Mouse (Mus musculus): ENCODE measurements around the gene Tom1l2. TPM values are rescaled to one million over a fixed set of nuclear protein-coding genes. Genes with fewer than 3 reads are reported as not detected.
A peak's percentile ranks its signal among the peaks of the same experiment; 100 is the strongest.

The Tom1l2 gene
- polyA plus RNA-seq, 1 experiment from 2014 or later, result 23.0 TPM

DNA sequence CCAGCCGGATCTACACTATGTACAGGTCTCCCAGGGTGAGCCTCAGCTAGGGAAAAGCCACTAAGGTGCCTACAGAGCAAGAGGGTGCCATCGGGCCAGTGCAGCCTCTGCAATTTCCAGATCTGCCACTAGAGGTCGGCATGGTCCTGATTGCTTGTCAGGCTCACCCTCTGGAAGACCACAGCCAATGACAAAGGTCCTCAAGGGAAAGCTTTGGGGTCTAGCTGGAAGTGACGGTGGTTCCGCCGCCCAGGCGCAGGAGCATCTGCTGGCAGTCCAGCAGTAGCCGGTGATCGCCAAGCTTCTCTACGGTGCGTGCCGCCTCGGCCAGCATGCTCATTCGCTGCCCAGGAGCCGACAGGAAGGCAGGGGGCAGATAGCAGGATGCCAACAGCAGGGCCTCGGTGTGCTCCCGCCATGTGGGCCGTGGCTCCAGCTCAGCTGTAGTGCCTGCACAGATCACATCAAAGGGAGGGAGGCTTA is 153.0 kb downstream of the Tom1l2 start:
- H3K9me3 ChIP-seq (replicated peaks; ENCODE audit: control insufficient read depth, low read length), result peaks cover 3% of the 10 kb centered on the region; the same call in 1 of the 2 replicates
- H3K4me1 ChIP-seq (ENCODE audit: control insufficient read depth, insufficient read depth, low read length), result no peaks in the 10 kb centered on the region; the same call in 1 of the 2 replicates
- DNase-seq (ENCODE audit: low spot score) (peak; percentile 95), ATAC-seq (peak; percentile 83)
- 18% methylated on average over 18 of the region's 18 CpGs for WGBS
- peak overlapping the region; percentile 25; the same call in 1 of the 2 replicates for H3K4me2 ChIP-seq (ENCODE audit: low read length)
- H3K36me3 ChIP-seq (ENCODE audit: control insufficient read depth, insufficient read depth, low read length), result peaks cover 94% of the 10 kb centered on the region
- no peaks in the 10 kb centered on the region for H3K27me3 ChIP-seq (replicated peaks; ENCODE audit: control insufficient read depth, insufficient read depth, low read length)
- no peak overlapping the region for H3K4me3 ChIP-seq (ENCODE audit: low read depth, low read length)
- H3K9ac ChIP-seq (ENCODE audit: low read length), result peak overlapping the region; percentile 40
- H3K27ac ChIP-seq (ENCODE audit: low read depth, low read length), result peak overlapping the region; percentile 78

DNA sequence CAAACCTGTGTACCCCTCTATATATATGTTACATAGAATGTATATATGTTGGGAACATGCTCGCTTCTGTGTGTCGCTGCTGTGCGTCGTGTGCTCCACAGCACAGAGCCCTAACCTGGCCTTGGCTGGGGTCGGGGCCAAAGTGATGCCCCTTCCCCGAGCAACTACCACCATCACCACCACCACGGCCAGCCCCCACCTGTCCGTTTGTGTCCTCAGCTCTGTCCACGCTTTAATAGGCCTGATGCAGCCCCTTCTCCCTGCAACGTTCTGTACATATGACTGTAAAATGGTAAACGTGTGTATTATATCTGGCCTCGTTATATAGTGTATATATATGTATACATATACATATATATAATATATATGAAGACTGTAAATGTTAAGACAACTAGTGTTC is 154.1 kb downstream of the Tom1l2 start:
- Histone ChIP-seq H3K36me3 (ENCODE audit: control insufficient read depth, insufficient read depth, low read length) (peaks cover 94% of the 10 kb centered on the region), H3K4me3 (ENCODE audit: low read depth, low read length) (no peak overlapping the region), H3K4me1 (ENCODE audit: control insufficient read depth, insufficient read depth, low read length) (no peaks in the 10 kb centered on the region; the same call in 1 of the 2 replicates), H3K9ac (ENCODE audit: low read length) (no peak overlapping the region), H3K27me3 (replicated peaks; ENCODE audit: control insufficient read depth, insufficient read depth, low read length) (no peaks in the 10 kb centered on the region), H3K27ac (ENCODE audit: low read depth, low read length) (0 out of 2 replicates have a peak overlapping the region, but pooled peaks have one; percentile 39), H3K4me2 (ENCODE audit: low read length) (no peak overlapping the region), H3K9me3 (replicated peaks; ENCODE audit: control insufficient read depth, low read length) (peaks cover 4% of the 10 kb centered on the region; the same call in 1 of the 2 replicates)
- no peak for ATAC-seq
- 89% methylated on average over 12 of the region's 12 CpGs for WGBS
- DNase-seq (ENCODE audit: low spot score), result no peak

DNA sequence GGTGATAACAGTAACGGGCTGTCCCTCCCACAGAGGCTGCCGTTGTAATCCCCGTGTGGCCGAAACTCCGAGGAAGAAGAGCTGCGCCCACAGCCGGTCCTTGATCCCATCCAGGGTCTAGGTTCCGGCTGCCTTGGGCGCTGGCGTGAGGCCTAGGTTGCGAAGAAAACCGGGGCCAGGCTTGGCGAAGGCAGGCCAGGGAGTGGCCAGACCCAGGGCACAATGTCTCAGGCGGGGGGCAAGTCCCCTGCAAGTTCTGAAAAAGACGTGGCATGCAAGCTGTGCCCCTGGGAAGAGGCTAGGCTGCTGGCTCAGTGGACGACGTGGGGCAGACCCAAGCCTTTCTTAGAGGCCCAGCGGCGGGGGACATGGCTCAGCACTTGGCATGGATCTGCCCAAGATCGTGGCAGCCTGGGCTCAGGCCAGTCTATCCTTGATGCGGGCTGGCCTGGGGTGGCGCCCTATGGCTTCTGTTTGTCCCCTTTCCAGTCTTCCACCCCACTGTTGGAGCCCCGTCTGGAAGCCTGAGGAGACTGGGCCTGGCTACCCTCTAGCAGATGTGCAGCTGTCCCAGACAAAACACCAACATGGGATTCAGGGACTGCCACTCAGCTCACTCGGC is 154.6 kb downstream of the Tom1l2 start:
- Histone ChIP-seq H3K36me3 (ENCODE audit: control insufficient read depth, insufficient read depth, low read length) (peaks cover 92% of the 10 kb centered on the region), H3K4me1 (ENCODE audit: control insufficient read depth, insufficient read depth, low read length) (no peaks in the 10 kb centered on the region; the same call in 1 of the 2 replicates), H3K27ac (ENCODE audit: low read depth, low read length) (0 out of 2 replicates have a peak overlapping the region, but pooled peaks have one; percentile 39), H3K9ac (ENCODE audit: low read length) (no peak overlapping the region), H3K27me3 (replicated peaks; ENCODE audit: control insufficient read depth, insufficient read depth, low read length) (no peaks in the 10 kb centered on the region), H3K4me3 (ENCODE audit: low read depth, low read length) (no peak overlapping the region), H3K4me2 (ENCODE audit: low read length) (no peak overlapping the region), H3K9me3 (replicated peaks; ENCODE audit: control insufficient read depth, low read length) (peaks cover 4% of the 10 kb centered on the region; the same call in 1 of the 2 replicates)
- DNase-seq (ENCODE audit: low spot score) (no peak), ATAC-seq (no peak)
- WGBS, result 73% methylated on average over 24 of the region's 24 CpGs

DNA sequence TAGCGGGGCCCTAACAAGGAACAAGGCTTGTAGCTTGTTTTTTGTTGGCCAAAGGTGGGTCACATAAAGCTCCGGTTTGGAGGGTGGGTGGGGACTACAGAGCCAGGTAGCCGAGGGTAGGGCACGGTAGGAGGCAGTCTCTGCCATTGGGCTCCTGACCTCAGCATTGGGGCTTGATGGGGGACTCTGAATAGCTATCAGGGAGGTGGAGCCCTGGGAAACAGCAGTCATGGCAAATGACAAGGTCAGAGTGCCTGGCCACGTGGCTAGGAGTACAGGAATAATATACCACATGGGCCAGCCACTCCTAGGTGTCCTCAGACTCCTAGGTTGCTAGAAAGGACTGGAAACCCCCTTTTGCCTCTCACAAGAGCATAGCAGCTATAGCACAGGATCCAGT is 156.4 kb downstream of the Tom1l2 start:
- 85% methylated on average over 5 of the region's 5 CpGs for WGBS
- H3K36me3 ChIP-seq (ENCODE audit: control insufficient read depth, insufficient read depth, low read length), result peaks cover 90% of the 10 kb centered on the region
- H3K4me1 ChIP-seq (ENCODE audit: control insufficient read depth, insufficient read depth, low read length), result no peaks in the 10 kb centered on the region; the same call in 1 of the 2 replicates
- DNase-seq (ENCODE audit: low spot score), result no peak
- no peak overlapping the region for H3K4me3 ChIP-seq (ENCODE audit: low read depth, low read length)
- 0 out of 2 replicates have a peak overlapping the region, but pooled peaks have one; percentile 32 for H3K9ac ChIP-seq (ENCODE audit: low read length)
- no peak for ATAC-seq
- H3K27ac ChIP-seq (ENCODE audit: low read depth, low read length), result no peak overlapping the region
- H3K4me2 ChIP-seq (ENCODE audit: low read length), result no peak overlapping the region
- no peaks in the 10 kb centered on the region for H3K27me3 ChIP-seq (replicated peaks; ENCODE audit: control insufficient read depth, insufficient read depth, low read length)
- peaks cover 4% of the 10 kb centered on the region; the same call in 1 of the 2 replicates for H3K9me3 ChIP-seq (replicated peaks; ENCODE audit: control insufficient read depth, low read length)

DNA sequence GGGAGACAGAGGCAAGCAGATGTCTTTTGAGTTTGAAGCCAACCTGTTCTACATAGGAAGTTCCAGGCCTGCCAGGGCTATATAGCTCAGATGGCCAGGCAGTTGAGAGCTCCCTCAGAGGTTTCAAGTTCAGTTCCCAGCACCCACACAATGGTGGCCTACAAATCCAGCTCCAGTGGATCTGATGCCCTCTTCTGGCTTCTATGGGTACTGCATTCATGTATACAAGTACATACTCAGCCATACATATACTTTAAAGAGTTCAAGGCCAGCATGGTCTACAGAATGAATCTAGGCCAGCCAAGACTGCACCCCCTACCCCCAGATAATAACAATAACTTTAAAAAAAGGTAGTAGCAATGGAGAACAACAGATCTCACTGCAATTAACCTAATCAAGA is 157.6 kb downstream of the Tom1l2 start:
- no peak overlapping the region for H3K9ac ChIP-seq (ENCODE audit: low read length)
- H3K4me1 ChIP-seq (ENCODE audit: control insufficient read depth, insufficient read depth, low read length), result no peaks in the 10 kb centered on the region; the same call in 1 of the 2 replicates
- no peak overlapping the region for H3K27ac ChIP-seq (ENCODE audit: low read depth, low read length)
- H3K36me3 ChIP-seq (ENCODE audit: control insufficient read depth, insufficient read depth, low read length), result peaks cover 90% of the 10 kb centered on the region
- DNase-seq (ENCODE audit: low spot score) (no peak), ATAC-seq (no peak)
- no peak overlapping the region for H3K4me3 ChIP-seq (ENCODE audit: low read depth, low read length)
- peaks cover 4% of the 10 kb centered on the region; the same call in 1 of the 2 replicates for H3K9me3 ChIP-seq (replicated peaks; ENCODE audit: control insufficient read depth, low read length)
- no peak overlapping the region for H3K4me2 ChIP-seq (ENCODE audit: low read length)
- H3K27me3 ChIP-seq (replicated peaks; ENCODE audit: control insufficient read depth, insufficient read depth, low read length), result no peaks in the 10 kb centered on the region

DNA sequence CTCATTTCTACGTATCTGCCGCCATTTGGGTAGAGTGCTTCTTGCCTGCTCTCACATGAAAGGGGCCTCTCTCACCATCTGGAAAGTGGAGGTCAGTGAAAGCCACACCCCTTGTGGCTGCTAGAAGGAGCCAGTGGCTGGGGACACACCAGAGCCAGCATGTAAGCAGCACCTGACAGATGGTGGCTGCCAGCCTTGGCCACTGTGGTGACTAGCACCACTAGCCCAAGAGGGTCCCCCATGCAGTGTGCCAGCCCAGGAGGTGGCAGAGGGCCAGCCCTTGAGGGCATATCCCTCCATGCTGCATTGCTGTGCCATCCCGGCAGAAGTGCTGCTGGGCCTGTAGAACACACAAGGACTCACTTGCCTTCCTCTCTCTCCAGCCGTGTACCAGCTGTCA is 159.1 kb downstream of the Tom1l2 start:
- no peak overlapping the region for H3K9ac ChIP-seq (ENCODE audit: low read length)
- H3K27me3 ChIP-seq (replicated peaks; ENCODE audit: control insufficient read depth, insufficient read depth, low read length), result no peaks in the 10 kb centered on the region
- H3K36me3 ChIP-seq (ENCODE audit: control insufficient read depth, insufficient read depth, low read length), result peaks cover 92% of the 10 kb centered on the region
- ATAC-seq (peak; percentile 80), DNase-seq (ENCODE audit: low spot score) (peak; percentile 67)
- no peaks in the 10 kb centered on the region; the same call in 1 of the 2 replicates for H3K4me1 ChIP-seq (ENCODE audit: control insufficient read depth, insufficient read depth, low read length)
- peaks cover 4% of the 10 kb centered on the region; the same call in 1 of the 2 replicates for H3K9me3 ChIP-seq (replicated peaks; ENCODE audit: control insufficient read depth, low read length)
- H3K4me2 ChIP-seq (ENCODE audit: low read length), result no peak overlapping the region
- H3K4me3 ChIP-seq (ENCODE audit: low read depth, low read length), result no peak overlapping the region
- H3K27ac ChIP-seq (ENCODE audit: low read depth, low read length), result peak overlapping the region; percentile 31; the same call in 1 of the 2 replicates
- 65% methylated on average over 4 of the region's 4 CpGs for WGBS

DNA sequence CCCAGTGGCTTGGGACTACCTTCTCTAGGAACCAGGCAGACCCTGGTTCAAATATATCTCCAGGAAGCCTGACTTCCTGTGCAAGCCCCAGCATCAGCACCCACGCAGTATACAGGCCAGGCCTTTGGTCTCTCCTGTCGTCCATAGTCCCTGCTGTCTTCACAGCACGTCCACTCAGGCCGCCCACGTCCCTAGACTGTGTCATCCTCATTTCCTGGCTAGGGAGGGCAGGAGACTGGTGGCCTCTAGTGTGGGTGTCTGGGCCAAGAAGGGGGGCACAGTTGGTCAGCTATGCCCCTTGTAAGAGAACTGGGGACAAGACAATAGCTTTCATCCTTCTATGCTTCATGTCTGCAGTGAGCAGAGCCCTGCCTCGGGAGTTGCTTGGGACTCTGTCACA is 160.2 kb downstream of the Tom1l2 start:
- Histone ChIP-seq H3K4me1 (ENCODE audit: control insufficient read depth, insufficient read depth, low read length) (no peaks in the 10 kb centered on the region; the same call in 1 of the 2 replicates), H3K9ac (ENCODE audit: low read length) (no peak overlapping the region), H3K9me3 (replicated peaks; ENCODE audit: control insufficient read depth, low read length) (peaks cover 4% of the 10 kb centered on the region; the same call in 1 of the 2 replicates), H3K36me3 (ENCODE audit: control insufficient read depth, insufficient read depth, low read length) (peaks cover 92% of the 10 kb centered on the region), H3K4me2 (ENCODE audit: low read length) (no peak overlapping the region), H3K27ac (ENCODE audit: low read depth, low read length) (0 out of 2 replicates have a peak overlapping the region, but pooled peaks have one; percentile 14), H3K27me3 (replicated peaks; ENCODE audit: control insufficient read depth, insufficient read depth, low read length) (no peaks in the 10 kb centered on the region), H3K4me3 (ENCODE audit: low read depth, low read length) (no peak overlapping the region)
- DNase-seq (ENCODE audit: low spot score) (no peak), ATAC-seq (no peak)
- WGBS, result 80% methylated on average over 6 of the region's 6 CpGs

DNA sequence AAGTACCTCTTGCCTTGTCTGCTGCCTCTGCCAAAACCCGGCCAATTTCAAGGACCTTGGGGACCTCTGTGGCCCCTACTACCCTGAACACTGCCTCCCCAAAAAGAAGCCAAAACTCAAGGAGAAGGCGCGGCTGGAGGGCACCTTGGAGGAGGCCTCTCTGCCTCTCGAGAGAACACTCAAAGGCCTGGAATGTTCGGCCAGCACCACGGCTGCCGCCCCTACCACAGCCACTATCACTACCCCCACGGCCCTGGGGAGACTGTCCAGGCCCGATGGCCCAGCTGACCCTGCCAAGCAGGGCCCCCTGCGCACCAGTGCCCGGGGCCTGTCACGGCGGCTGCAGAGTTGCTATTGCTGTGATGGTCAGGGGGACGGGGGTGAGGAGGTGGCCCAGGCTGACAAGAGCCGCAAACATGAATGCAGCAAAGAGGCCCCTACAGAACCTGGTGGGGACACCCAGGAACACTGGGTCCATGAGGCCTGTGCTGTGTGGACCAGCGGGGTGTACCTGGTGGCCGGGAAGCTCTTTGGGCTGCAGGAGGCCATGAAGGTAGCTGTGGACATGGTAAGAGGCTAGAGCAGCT is 162.6 kb downstream of the Tom1l2 start:
- 92% methylated on average over 17 of the region's 17 CpGs for WGBS
- H3K27me3 ChIP-seq (replicated peaks; ENCODE audit: control insufficient read depth, insufficient read depth, low read length), result no peaks in the 10 kb centered on the region
- H3K4me2 ChIP-seq (ENCODE audit: low read length), result no peak overlapping the region
- ATAC-seq, result no peak
- peaks cover 96% of the 10 kb centered on the region for H3K36me3 ChIP-seq (ENCODE audit: control insufficient read depth, insufficient read depth, low read length)
- H3K9me3 ChIP-seq (replicated peaks; ENCODE audit: control insufficient read depth, low read length), result peaks cover 4% of the 10 kb centered on the region; the same call in 1 of the 2 replicates
- no peak for DNase-seq (ENCODE audit: low spot score)
- H3K4me1 ChIP-seq (ENCODE audit: control insufficient read depth, insufficient read depth, low read length), result peaks cover 8% of the 10 kb centered on the region
- no peak overlapping the region for H3K4me3 ChIP-seq (ENCODE audit: low read depth, low read length)
- H3K9ac ChIP-seq (ENCODE audit: low read length), result no peak overlapping the region
- no peak overlapping the region for H3K27ac ChIP-seq (ENCODE audit: low read depth, low read length)
